ENCODE assay signal across 10 mouse cellular contexts in the genomic region with DNA sequence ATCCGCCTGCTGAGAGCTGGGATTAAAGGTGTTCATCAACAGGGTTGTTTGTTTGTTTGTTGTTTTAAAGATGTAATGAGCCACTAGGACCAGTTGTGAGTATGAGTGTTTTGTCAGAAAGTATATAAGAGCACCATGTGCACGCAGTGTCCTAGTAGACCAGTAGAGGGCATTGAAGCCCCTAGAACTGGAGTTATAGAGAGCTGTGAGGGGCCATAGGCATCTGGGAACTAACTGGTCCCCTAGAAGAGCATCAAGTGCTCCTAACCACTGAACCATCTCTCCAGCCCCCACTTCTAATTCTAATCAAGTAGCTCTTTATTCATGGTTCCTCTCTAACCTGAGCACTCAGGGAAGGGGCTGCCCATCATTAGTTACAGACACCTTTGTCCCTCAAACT. TPM values are rescaled to one million over a fixed set of nuclear protein-coding genes. Genes with fewer than 3 reads are reported as not detected.
DNase-seq lines count a peak whose midpoint lies in the region; ATAC-seq lines count a peak whose summit lies in the region.
"Had no signal": no experiment of that assay in that cellular context is flagged by ENCODE, and none has a peak within 500 bp of the region (broad histone marks: within the 10 kb centered on the region; RNA-seq: fewer than 3 reads in every experiment).

No protein-coding gene starts in this region.

- no peak for ATAC-seq in CD4-positive, CD25-positive, alpha-beta regulatory T cell, adult 4 months
- no peak for ATAC-seq in liver, embryonic 11.5 days (replicated peaks; ENCODE audit: low FRiP score)
- ATAC-seq in erythroid progenitor cell, adult 5-6 weeks (replicated peaks; ENCODE audit: low FRiP score, poor library complexity, severe bottlenecking), result no peak

- DNase-seq in CD4-positive, CD25-positive, alpha-beta regulatory T cell, adult 2 months (ENCODE audit: low read depth, low spot score), result peak; percentile 60
- peak; percentile 26 for DNase-seq in liver
- DNase-seq in liver, embryonic 11.5 days (ENCODE audit: low spot score), result no peak
- peak; percentile 43 for DNase-seq in c-Kit-positive CD71-positive TER-119-negative erythroid progenitor cells, embryonic 14.5 days (ENCODE audit: low read depth)
- DNase-seq in splenic B cell, adult 2 months (ENCODE audit: low read depth, low spot score), result peak; percentile 57
- no peak for DNase-seq in MN1 (ENCODE audit: low spot score)
- DNase-seq: kidney, adult 11 months had no signal

- H3K9ac ChIP-seq in liver, embryonic 11.5 days (ENCODE audit: low read depth, low read length), result no peak overlapping the region
- H3K9ac ChIP-seq: neural tube, embryonic 12.5 days had no signal

- peaks cover 12% of the 10 kb centered on the region; the same call in 1 of the 2 replicates for H3K36me3 ChIP-seq in liver, embryonic 11.5 days (ENCODE audit: control insufficient read depth, insufficient read depth, low read length)
- H3K36me3 ChIP-seq in splenic B cell, adult 2 months (ENCODE audit: control insufficient read depth, insufficient read depth, low read length, poor library complexity, severe bottlenecking), result peaks cover 4% of the 10 kb centered on the region

- no peak overlapping the region for H3K4me3 ChIP-seq in liver, embryonic 11.5 days (ENCODE audit: low read depth, low read length)
- H3K4me3 ChIP-seq: neural tube, embryonic 12.5 days had no signal

- no peaks in the 10 kb centered on the region for H3K9me3 ChIP-seq in liver, embryonic 11.5 days (ENCODE audit: control insufficient read depth, low read length)
- H3K9me3 ChIP-seq: neural tube, embryonic 12.5 days had no signal

- H3K4me1 ChIP-seq in liver, embryonic 11.5 days (replicated peaks; ENCODE audit: control insufficient read depth, insufficient read depth, low read length), result 0 out of 2 replicates have a peak, but pooled peaks cover 2% of the 10 kb centered on the region
- H3K4me1 ChIP-seq: neural tube, embryonic 12.5 days had no signal

- no peak overlapping the region for H3K4me2 ChIP-seq in liver, embryonic 11.5 days
- H3K4me2 ChIP-seq: neural tube, embryonic 12.5 days had no signal

- no peak overlapping the region for H3K27ac ChIP-seq in liver, embryonic 11.5 days (ENCODE audit: low read depth, low read length)
- H3K27ac ChIP-seq: neural tube, embryonic 12.5 days had no signal

- H3K27me3 ChIP-seq in liver, embryonic 11.5 days (replicated peaks; ENCODE audit: control insufficient read depth, insufficient read depth, low read length), result no peaks in the 10 kb centered on the region
- no peaks in the 10 kb centered on the region for H3K27me3 ChIP-seq in splenic B cell, adult 2 months (ENCODE audit: control insufficient read depth, insufficient read depth, low read length, poor library complexity, severe bottlenecking)
- H3K27me3 ChIP-seq: neural tube, embryonic 12.5 days had no signal

- 65% methylated on average over 2 of the region's 2 CpGs for WGBS in liver, embryonic 11.5 days

RNA-seq across cellular contexts. Expression of a gene that starts 13.9 kb away (rescaled TPM):
- 100 to 1,000 TPM; 184 to 230 TPM for polyA plus RNA-seq in CD4-positive, CD25-positive, alpha-beta regulatory T cell, adult 4 months (2017; shearing (Covaris generic))
- polyA plus RNA-seq in liver, embryonic 11.5 days (2014; fragmentation: Nextera tagmentation; extraction: Ambion mirVana), result 40.3 and 41.7 TPM in 2 replicates
- 42.5 and 44.9 TPM in 2 replicates for total RNA-seq in erythroid progenitor cell, adult 5-6 weeks (2015; ENCODE audit: low replicate concordance)
- total RNA-seq in erythroid progenitor cell, adult 5-6 weeks (2017; ENCODE audit: low replicate concordance), result 19.3 and 22.6 TPM in 2 replicates

RNA-seq across cellular contexts. Expression of a gene that starts 14.0 kb away (rescaled TPM):
- polyA plus RNA-seq in CD4-positive, CD25-positive, alpha-beta regulatory T cell, adult 4 months (2017; shearing (Covaris generic)), result 100 to 1,000 TPM; 107 to 156 TPM
- 139 TPM in 2 replicates for polyA plus RNA-seq in liver, embryonic 11.5 days (2014; fragmentation: Nextera tagmentation; extraction: Ambion mirVana)
- 254 and 272 TPM in 2 replicates for total RNA-seq in erythroid progenitor cell, adult 5-6 weeks (2015; ENCODE audit: low replicate concordance)
- 80.6 and 121 TPM in 2 replicates for total RNA-seq in erythroid progenitor cell, adult 5-6 weeks (2017; ENCODE audit: low replicate concordance)

Comparison
In these comparisons a context has a peak if more than half of its experiments do, and no peak if none do; other contexts are left out.
1. DNase-seq: peak in CD4-positive, CD25-positive, alpha-beta regulatory T cell, adult 2 months (single experiment), liver (single experiment), c-Kit-positive CD71-positive TER-119-negative erythroid progenitor cells, embryonic 14.5 days (single experiment) and splenic B cell, adult 2 months (single experiment); none in liver, embryonic 11.5 days (single experiment) and MN1 (single experiment).